Mouse (Mus musculus) testis, postnatal 14 days (tissue): Measurements from ENCODE around the gene 9530003J23Rik.
"Not testable (repeated sequence)": the region's sequence is repeated elsewhere in the genome, so short reads cannot be mapped to it uniquely, and the experiment has no call there.

ENCODE experiments used
- DNase-seq: peaks from one replicate; pipeline ENCODE4 v3.0.0; 2021; ENCODE audit warnings: low spot score

9530003J23Rik gene

GRCm38 (mm10) chr10:117225094-117225493 lies 13.4 kb downstream of the 9530003J23Rik start:
- no peak for DNase-seq

DNA sequence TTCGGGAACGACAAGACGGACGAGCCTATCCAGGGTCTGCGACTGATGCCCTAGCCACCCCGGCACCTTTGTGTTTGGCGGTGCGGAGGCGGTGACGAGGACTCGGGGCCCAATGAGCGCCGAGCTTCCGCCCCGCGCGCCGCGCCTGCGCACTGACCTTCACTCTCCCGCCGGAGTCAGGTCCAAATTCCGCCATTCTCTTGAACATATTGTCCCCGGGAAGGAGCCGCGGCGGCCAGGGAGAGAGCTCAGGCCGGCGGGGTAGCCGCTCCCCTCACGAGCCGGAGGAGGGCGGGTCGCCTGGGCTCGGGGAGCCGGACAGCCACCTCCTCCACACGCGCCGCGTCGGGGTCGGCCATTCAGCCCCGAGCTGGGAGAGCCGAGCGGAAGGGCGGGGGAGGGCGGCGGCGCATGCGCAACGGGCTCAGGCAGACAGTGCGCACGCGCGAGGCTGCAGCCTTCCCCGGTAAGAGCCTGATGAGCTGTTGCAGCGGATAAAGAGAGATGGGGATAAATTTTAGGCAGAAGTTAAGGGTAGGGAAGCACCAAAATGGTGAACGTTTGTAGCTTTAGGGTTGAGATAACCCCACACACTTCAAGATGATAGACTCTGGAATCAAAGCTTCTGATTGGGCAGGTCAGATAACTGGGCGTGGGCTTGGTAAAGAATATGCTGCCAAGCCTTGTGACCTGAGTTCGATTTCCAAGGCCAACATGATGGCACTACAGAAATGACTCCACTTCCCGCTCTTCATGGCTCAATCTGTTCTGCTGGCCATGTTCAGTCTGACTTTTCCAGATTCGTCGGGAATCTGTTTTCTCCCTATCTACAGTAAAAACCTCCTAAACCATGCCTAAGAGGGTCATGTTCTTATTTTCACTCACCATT lies 14.2 kb downstream of the 9530003J23Rik start, which contains the start of gene Yeats4:
Gene Yeats4, minus strand, starts transcription at position 406 of the 889 bp plus-strand sequence.
- peak; percentile 93 for DNase-seq

- no peak for DNase-seq
Measured at GRCm38 (mm10) chr10:117223758-117224101, 14.8 kb downstream of the 9530003J23Rik start.

DNA sequence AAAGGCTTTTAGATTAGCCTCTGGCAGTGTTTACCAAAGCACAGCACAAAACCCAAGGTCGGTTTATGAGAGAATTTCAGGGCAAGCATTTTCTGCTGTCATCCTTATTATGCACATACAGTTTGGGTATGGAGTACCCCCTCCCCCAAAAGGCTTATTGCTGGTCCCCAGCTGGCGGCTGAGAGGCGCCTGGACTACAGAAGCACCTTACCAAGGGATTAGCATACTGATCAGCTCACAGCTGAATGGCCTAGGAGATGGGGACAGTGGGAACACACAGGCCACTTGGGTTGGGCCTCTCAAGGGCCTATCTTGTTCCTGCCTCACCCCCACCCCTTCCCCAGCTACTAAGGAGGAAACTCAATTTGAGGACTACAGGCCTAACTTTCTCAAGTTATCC lies 15.7 kb downstream of the 9530003J23Rik start:
- no peak for DNase-seq

- DNase-seq: no peak
Measured at GRCm38 (mm10) chr10:117218351-117218750, 20.2 kb downstream of the 9530003J23Rik start.

DNA sequence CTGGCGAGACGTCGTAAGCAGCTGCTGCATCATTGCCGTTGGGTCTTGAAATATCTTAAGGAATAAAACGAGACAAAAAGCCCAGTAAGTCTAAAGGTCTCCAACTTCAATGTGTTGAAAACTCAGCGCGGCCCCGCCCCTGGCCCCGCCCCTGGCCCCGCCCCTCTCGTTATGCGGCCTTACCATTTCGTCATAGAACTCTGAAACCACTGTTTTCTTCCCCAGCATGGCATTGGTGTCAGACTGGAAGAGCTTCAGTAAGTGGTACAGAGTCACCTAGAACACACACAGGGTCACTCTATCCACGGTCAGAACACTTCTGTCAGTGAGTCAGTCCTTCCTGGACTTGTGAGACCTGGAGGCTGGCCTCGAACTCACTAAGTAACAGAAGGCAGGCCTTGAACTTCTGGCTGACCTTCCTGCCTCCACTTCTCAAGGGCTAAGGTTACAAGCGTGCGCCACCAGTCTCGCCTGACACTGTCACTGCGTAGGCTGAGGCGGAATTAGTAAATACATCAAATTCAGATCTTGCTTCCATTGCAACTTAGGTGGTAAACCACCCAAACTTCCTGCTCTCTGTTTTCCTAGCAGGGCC lies 21.2 kb downstream of the 9530003J23Rik start:
- no peak for DNase-seq

- no peak for DNase-seq
Measured at GRCm38 (mm10) chr10:117216793-117217192, 21.7 kb downstream of the 9530003J23Rik start.

- DNase-seq: no peak
Measured at GRCm38 (mm10) chr10:117216132-117216495, 22.4 kb downstream of the 9530003J23Rik start.

DNA sequence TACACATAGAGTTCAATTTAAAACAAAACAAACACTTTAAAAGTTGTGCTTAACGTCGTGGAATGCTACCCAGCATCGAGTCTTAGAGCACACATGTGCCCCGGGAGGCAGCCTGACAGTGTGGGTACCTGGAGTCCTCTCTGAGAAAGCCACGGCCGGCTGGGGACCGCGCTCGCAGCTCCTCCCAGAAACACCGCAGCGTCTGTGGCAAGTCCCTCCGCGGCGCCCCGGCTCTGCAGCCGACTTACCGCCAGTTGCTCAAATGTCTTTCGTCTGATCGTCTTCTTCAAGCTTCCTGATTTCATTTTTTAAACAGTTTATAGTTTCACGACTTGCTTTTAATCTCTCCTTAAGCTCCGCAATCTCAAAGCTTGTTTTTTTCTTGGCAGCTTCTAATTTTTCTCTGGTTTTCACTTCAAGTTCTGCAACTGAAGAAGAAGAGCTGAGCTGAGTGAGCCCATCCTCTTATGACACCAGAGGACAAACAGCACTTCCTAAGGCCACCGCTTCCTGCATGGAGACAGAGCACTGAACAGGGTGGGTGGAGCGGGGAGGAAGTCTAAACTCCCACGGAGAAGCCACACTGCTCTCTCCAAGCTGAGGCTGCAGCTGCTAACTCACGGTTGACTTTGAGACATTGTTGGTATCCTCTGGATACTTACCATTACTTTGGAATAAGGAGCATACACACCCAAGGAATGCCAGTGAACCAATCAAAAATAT lies 22.9 kb downstream of the 9530003J23Rik start:
- no peak for DNase-seq

- no peak for DNase-seq
Measured at GRCm38 (mm10) chr10:117211023-117211422, 27.5 kb downstream of the 9530003J23Rik start.

DNA sequence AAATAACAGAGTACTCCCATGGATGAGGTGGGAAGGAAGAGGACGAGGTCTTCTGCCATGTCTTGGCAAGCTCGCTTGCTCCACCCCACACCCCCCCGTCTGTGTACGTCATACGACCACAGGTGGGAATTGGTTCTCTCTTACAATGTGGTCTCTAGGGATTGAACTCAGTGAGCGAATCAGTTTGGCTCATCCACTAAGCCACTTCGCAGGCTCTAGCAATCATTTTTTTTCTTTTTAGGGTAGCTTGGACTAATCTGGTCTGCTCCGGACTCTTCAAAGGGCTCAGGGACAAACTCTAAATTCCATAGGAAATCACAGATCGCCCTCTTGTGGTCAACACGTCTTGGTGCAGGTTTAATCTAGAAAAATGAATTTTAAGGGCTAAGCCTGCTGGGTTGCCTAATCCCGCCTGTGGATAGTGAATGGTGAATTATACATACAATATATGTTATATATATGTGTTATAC lies 29.0 kb downstream of the 9530003J23Rik start:
- DNase-seq: peak; percentile 36

- not testable (repeated sequence) for DNase-seq
Measured at GRCm38 (mm10) chr10:117208787-117209186, 29.7 kb downstream of the 9530003J23Rik start.

DNA sequence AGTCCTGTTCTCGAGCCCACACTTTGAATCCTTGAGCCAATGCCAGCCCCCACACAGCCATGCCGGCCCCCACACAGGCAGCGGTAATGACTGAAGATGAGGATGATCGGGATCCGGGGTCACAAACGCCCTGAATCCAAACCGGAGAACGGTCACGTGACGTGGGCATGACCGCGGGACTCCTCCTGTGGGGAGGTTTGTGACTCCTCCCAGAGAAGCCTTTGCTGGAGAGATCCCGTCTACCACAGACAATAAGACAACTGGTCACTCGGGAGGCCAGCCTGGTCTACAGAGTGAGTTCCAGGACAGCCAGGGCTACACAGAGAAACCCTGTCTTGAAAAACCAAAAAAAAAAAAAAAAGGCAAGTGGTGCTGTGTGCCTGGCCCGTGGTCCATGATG lies 30.3 kb downstream of the 9530003J23Rik start:
- DNase-seq: no peak

DNA sequence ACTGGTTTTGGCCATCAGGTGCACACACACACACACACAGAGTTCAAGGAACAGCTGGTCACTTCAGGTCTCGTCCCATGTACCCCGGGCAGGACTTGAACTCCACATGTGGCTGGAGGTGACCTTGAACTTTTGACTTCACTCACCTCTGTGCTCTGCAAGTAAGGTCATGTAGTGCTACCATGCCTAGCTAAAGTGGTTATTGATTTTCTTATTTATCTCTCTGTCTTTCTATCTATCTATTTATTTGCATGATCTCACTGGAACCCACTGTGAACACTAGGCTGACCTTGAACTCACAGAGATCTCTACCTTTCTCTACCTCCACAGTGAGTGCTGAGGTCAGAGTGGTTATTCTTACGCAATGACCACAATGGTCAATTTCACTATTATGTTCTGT lies 32.4 kb downstream of the 9530003J23Rik start:
- no peak for DNase-seq

GRCm38 (mm10) chr10:117203558-117203981 lies 34.9 kb downstream of the 9530003J23Rik start:
- no peak for DNase-seq

- DNase-seq: no peak
Measured at GRCm38 (mm10) chr10:117202981-117203557, 35.4 kb downstream of the 9530003J23Rik start.

DNA sequence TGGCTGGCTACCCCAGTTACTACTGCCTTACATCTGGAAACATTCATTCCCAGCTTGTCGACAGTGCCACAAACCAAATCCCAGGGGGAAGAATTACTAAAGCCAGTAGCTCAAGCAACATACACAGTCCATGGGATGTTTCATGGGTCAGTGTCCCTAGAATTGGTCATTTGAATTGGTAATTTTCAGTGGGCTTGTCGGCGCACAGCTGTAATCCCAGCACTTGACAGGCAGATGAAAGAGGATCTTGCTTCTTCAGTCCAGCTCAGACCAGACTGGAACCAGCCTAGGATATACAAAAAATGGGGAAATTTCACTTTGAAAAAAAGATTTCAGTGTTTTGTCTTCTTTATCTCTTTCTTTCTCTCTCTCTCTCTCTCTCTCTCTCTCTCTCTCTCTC lies 38.8 kb downstream of the 9530003J23Rik start:
- no peak for DNase-seq

DNA sequence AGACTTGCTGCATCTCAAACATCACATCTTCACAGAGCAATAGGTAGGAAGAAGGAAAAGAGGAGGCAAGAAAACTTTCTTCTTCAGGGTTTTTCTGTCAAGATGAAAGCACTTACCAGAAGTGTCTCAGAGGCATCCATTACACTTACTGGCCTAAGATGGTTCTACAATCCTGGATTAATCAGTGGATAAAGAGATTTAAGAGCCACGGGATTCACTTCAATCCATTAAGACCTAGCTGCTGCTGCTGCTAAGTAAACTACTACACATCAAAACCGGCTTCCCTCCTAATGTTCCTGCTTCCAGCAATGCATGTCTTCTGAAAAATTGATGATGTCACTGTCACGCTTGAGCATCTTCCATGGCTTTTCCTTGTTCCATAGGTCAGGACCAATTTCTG lies 41.8 kb downstream of the 9530003J23Rik start:
- no peak for DNase-seq

DNA sequence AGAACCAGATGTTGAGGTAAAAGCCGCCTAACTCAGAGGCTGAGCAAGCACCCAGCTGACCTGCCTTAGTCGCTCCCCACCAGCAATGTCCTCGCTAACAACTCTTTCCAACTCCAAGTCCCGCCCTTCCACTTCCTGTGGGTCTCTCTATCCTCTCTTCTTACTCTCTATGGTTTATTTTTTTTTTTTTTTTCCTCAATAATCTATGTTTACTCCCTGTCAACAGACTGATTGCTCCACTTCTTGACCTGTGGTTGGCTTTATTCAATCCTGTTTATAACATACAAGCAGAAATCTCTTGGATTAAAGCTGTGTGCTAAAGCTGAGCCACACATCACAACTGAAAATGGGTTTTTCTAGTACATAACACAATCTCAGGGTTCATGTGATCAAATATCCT lies 42.8 kb downstream of the 9530003J23Rik start:
- no peak for DNase-seq

GRCm38 (mm10) chr10:117195005-117195404 lies 43.5 kb downstream of the 9530003J23Rik start:
- peak; percentile 50 for DNase-seq

GRCm38 (mm10) chr10:117193364-117193763 lies 45.1 kb downstream of the 9530003J23Rik start:
- no peak for DNase-seq

DNA sequence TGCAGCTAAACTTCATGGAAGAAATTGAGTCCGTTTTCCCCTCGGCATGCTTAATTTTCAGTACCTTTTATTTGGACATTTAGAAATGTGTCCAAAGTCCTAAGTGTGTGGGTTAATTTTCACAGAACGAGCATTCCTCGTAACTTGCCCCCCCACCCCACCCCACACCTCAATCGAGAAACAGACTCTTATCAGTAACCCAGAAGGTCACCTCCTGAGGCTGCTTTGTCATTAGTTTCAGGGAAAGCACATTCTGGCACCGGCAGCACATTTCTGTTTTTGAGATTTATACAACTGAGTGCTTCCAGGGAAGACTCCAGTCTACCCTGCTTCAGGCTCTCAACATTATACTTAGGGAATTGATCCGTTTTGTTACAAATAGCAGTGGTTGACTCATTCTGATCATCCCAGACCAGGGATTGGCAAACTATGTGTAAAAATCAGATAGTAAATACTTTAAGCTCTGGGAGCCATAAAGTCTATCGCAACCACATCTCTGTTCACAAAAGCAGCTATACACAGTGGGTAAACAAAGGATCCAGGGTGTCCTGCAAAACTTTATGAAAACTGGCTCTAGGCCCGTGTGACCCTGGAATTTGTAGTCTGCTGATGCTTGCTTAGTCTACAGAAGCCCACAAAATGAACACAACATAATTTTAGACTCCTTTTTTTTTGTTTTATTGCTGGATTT lies 53.0 kb downstream of the 9530003J23Rik start:
- no peak for DNase-seq
